Mouse (Mus musculus): Measurements from ENCODE around the gene Rtn1.

DNA sequence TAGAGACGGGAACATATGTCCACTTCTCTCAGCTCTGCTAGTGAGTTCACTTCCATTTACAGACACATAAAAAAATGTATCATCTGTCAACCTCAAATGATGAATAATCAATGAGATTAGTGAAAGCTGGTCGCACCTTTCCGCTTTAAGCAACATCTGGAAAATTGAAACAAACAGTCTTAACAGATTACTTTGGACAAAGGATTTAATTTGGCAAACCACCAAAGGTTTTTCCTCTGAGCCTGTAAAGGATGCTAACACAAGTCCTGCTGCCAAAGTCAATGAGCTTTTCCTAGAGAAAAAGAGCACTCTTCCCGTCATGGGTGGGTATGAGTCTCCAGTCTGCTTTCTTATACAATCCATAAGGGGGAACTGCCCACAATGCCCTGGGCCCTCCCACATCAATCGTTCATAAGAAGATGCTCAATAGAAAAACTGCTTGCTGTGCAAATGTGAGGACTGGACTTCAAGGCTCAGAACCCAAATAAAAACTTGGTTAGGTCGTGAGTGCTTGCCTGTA is 30.2 kb upstream of the Rtn1 start:
- TF ChIP-seq CTCF (conservative IDR thresholded peaks at IDR 0.05; ENCODE audit: insufficient read depth, insufficient read length, low read depth, low read length) (no peak), POLR2A (IDR thresholded peaks at IDR 0.05; ENCODE audit: low read depth, low read length) (no peak)

All from kidney, adult 2 months (tissue).